Mouse (Mus musculus): ENCODE measurements around the gene Tmem235. TPM values are rescaled to one million over a fixed set of nuclear protein-coding genes. Genes with fewer than 3 reads are reported as not detected.
A peak's percentile ranks its signal among the peaks of the same experiment; 100 is the strongest.

Tmem235 gene
- polyA plus RNA-seq, 1 experiment = not detected

DNA sequence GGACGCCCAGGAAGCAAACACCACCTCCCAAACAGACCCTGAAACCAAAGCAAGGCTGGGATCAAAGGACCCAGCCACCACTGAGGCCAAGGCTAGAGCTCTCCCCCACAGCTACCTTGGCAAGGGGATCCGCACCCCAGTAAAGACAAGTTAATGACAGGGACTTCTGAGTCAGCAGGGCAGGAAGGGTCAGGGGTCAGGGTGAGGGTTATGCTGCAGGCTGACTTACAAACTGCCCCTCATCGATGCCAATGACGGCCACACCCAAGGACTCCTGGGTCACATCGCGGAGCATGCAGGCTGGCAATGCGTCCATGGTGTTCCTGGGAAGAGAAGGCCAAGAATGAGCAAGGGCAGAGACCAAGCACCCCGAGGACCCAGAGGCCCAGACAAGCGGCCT, 38.7 kb upstream of the Tmem235 start:
- Histone ChIP-seq H3K4me1 (ENCODE audit: control insufficient read depth, insufficient read depth, insufficient read length) (peaks cover 11% of the 10 kb centered on the region; the same call in 1 of the 2 replicates), H3K27ac (ENCODE audit: insufficient read depth, low read length) (no peak overlapping the region), H3K27me3 (ENCODE audit: control insufficient read depth, insufficient read depth, low read length) (no peaks in the 10 kb centered on the region), H3K36me3 (ENCODE audit: control insufficient read depth, insufficient read depth, low read length) (peaks cover 24% of the 10 kb centered on the region), H3K4me3 (ENCODE audit: extremely low read depth, insufficient read depth, insufficient read length) (no peak overlapping the region)
- WGBS = 96% methylated on average over 9 of the region's 9 CpGs
- TF ChIP-seq POLR2A (IDR thresholded peaks at IDR 0.05; ENCODE audit: low read depth, low read length) (no peak), CTCF (IDR thresholded peaks at IDR 0.05; ENCODE audit: extremely low read depth, insufficient read depth, insufficient read length, insufficient replicate concordance) (no peak)
- no peak for DNase-seq (ENCODE audit: low read depth in 1 of 2, low spot score in 2 of 2)

DNA sequence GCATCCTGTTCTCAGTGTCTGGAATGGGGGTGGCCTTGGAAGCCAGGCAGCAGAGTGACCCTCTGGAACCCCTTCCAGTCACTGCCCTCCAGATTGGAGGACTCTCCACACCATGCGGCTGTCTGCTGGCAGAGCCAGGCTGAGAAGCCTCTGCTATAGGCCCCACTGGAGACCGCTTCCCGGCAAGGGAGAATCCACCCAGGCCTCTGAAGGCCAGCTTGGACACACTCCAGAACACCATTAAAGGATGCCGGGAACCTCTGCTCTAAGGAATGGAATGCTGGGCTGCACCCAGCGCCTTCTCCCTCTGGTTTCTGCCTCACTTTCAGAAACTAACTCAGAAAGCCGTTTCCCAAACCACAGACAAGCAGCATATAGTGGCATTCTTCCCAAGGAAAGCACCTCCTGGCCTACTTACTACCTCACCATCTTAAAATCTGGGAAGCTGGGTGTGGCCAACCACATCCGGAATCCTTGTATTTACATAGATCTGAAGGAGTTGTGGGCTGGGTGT, 37.8 kb upstream of the Tmem235 start:
- no peak overlapping the region for H3K4me3 ChIP-seq (ENCODE audit: extremely low read depth, insufficient read depth, insufficient read length)
- WGBS = 81% methylated on average over 7 of the region's 7 CpGs
- peak overlapping the region; percentile 50 for H3K27ac ChIP-seq (ENCODE audit: insufficient read depth, low read length)
- DNase-seq (ENCODE audit: low read depth in 1 of 2, low spot score in 2 of 2) = no peak
- H3K4me1 ChIP-seq (ENCODE audit: control insufficient read depth, insufficient read depth, insufficient read length) = peaks cover 14% of the 10 kb centered on the region; the same call in 1 of the 2 replicates
- peaks cover 19% of the 10 kb centered on the region for H3K36me3 ChIP-seq (ENCODE audit: control insufficient read depth, insufficient read depth, low read length)
- no peak for TF ChIP-seq POLR2A (IDR thresholded peaks at IDR 0.05; ENCODE audit: low read depth, low read length)
- TF ChIP-seq CTCF (IDR thresholded peaks at IDR 0.05; ENCODE audit: extremely low read depth, insufficient read depth, insufficient read length, insufficient replicate concordance) = no peak
- no peaks in the 10 kb centered on the region for H3K27me3 ChIP-seq (ENCODE audit: control insufficient read depth, insufficient read depth, low read length)

DNA sequence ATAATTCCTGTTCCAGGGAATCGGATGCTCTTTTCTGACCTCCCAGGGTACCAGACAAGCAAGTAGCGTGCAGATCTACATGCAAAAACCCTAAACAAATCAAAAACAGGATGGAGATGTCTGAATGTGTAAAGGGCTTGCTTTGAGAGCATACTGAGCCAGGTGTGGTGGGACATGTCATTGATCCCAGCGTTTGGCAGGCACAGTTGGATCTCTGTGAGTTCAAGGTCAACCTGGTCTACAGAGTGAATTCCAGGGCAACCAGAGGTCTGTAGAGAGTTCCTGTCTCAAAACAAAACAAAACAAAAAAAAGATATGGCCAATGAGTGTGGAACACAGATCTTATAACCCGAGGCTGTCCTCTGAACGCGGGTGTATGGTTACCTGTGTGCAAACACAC, 37.1 kb upstream of the Tmem235 start:
- no peak overlapping the region for H3K27ac ChIP-seq (ENCODE audit: insufficient read depth, low read length)
- H3K36me3 ChIP-seq (ENCODE audit: control insufficient read depth, insufficient read depth, low read length) = peaks cover 15% of the 10 kb centered on the region

DNA sequence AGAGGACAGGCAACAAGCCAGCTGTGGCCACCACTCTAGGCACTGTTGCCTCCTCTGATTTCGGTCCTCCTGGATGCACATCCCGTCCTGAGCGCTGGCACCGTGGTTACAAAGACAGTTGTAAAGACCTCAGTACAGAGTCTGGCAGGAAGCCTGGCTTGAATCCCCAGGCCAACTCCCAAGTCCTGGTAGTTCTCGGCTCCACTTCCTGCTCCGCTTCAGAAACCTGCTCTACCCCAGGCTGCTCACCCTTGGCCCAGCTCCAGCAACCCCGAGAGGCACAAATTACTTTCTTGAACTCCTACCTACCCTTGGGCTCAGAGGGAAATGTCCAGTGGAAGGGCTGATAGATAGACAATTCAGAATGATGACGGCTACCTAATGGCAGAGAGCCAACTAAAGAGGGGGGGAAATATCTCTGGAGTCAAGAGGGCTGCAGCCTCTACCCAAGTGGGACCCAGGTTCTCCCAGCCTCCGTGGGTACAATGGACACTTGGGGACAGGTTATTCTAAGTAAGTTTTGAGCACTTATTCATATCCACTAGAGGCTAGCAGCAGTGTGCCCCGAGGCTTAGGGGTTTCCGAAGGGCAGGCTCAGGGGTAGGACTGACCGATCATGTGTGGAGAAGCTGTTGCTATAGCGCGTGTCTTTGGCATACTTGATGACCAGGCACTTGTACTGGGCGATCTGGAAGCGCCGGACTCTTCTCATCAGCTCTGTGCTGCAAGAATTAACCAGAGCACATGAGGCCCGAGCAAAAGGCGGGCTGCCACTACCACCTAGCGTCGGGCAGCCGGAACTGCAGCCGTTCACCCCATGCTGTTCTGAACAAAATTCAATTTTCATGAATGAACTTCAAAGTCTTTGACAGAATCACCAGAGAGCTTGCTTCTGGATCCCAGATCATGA, 36.2 kb upstream of the Tmem235 start:
- WGBS = 22% methylated on average over 23 of the region's 23 CpGs
- peak; percentile 50 to 69 for DNase-seq (ENCODE audit: low read depth in 1 of 2, low spot score in 2 of 2)
- TF ChIP-seq POLR2A (IDR thresholded peaks at IDR 0.05; ENCODE audit: low read depth, low read length) (no peak), CTCF (IDR thresholded peaks at IDR 0.05; ENCODE audit: extremely low read depth, insufficient read depth, insufficient read length, insufficient replicate concordance) (peak; percentile 99)
- Histone ChIP-seq H3K27me3 (ENCODE audit: control insufficient read depth, insufficient read depth, low read length) (no peaks in the 10 kb centered on the region), H3K27ac (ENCODE audit: insufficient read depth, low read length) (peak overlapping the region; percentile 3; the same call in 1 of the 2 replicates), H3K4me3 (ENCODE audit: extremely low read depth, insufficient read depth, insufficient read length) (peak overlapping the region; percentile 28; the same call in 1 of the 2 replicates), H3K36me3 (ENCODE audit: control insufficient read depth, insufficient read depth, low read length) (peaks cover 12% of the 10 kb centered on the region), H3K4me1 (ENCODE audit: control insufficient read depth, insufficient read depth, insufficient read length) (peaks cover 27% of the 10 kb centered on the region; the same call in 1 of the 2 replicates)

More for the DNA sequence above, 37.1 kb upstream of the Tmem235 start:
- peaks cover 19% of the 10 kb centered on the region; the same call in 1 of the 2 replicates for H3K4me1 ChIP-seq (ENCODE audit: control insufficient read depth, insufficient read depth, insufficient read length)
- H3K4me3 ChIP-seq (ENCODE audit: extremely low read depth, insufficient read depth, insufficient read length) = no peak overlapping the region
- DNase-seq (ENCODE audit: low read depth in 1 of 2, low spot score in 2 of 2) = no peak
- 92% methylated on average over 6 of the region's 6 CpGs for WGBS
- no peaks in the 10 kb centered on the region for H3K27me3 ChIP-seq (ENCODE audit: control insufficient read depth, insufficient read depth, low read length)
- TF ChIP-seq CTCF (IDR thresholded peaks at IDR 0.05; ENCODE audit: extremely low read depth, insufficient read depth, insufficient read length, insufficient replicate concordance) (no peak), POLR2A (IDR thresholded peaks at IDR 0.05; ENCODE audit: low read depth, low read length) (no peak)

DNA sequence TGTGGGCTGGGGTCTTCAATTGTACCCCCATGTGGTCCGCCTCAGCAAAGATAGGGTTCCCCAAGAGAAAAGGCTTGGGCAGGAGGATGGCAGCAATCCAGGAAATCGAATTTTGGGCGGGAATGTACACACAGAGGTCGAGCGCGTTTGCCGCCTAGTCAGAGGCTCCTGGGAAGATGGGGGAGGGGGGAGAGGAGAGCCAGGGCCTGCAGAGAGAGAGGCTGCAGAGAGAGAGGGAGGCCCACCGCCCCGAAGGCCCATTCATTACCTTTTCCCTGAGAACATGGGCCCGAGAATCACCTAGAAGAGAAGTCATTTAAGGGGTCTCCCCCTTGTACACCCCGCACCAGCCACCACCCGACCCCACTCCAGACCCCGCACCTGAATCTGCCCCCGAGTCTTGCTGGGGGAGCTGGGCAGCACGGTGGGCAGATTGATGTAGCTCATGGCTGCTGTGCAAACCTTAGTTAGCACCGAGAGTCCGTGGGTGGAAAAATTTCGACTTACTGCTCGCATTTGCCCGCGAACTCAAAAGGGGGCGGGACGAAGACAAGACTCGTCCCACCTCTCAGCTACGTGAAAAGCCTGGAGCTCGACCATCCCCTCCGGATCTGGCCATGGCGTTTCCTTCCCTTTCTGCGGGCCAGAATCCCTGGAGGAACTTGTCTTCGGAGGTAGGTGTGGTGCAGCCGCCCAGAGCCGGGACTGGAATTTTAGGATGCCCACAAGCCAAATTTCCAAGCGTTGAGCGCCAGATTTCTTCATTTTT, 35.0 kb upstream of the Tmem235 start, which contains the start of the genes Afmid and Tk1:
TSS of gene Afmid (plus strand) at position 592 of the 769 bp plus-strand sequence.
TSS of gene Tk1 (minus strand) at position 760 of the 769 bp plus-strand sequence.
- Histone ChIP-seq H3K4me3 (ENCODE audit: extremely low read depth, insufficient read depth, insufficient read length) (peak within 1 kb of the TSS; percentile 38), H3K27ac (ENCODE audit: insufficient read depth, low read length) (peak within 1 kb of the TSS; percentile 94), H3K36me3 (ENCODE audit: control insufficient read depth, insufficient read depth, low read length) (peaks cover 6% of the 10 kb centered on the region), H3K27me3 (ENCODE audit: control insufficient read depth, insufficient read depth, low read length) (no peaks in the 10 kb centered on the region), H3K4me1 (ENCODE audit: control insufficient read depth, insufficient read depth, insufficient read length) (peaks cover 27% of the 10 kb centered on the region; the same call in 1 of the 2 replicates)
- WGBS = 2% methylated on average over 34 of the region's 34 CpGs
- peak; percentile 29 to 41 for DNase-seq (ENCODE audit: low read depth in 1 of 2, low spot score in 2 of 2)
- no peak for TF ChIP-seq POLR2A (IDR thresholded peaks at IDR 0.05; ENCODE audit: low read depth, low read length)
- no peak for TF ChIP-seq CTCF (IDR thresholded peaks at IDR 0.05; ENCODE audit: extremely low read depth, insufficient read depth, insufficient read length, insufficient replicate concordance)

DNA sequence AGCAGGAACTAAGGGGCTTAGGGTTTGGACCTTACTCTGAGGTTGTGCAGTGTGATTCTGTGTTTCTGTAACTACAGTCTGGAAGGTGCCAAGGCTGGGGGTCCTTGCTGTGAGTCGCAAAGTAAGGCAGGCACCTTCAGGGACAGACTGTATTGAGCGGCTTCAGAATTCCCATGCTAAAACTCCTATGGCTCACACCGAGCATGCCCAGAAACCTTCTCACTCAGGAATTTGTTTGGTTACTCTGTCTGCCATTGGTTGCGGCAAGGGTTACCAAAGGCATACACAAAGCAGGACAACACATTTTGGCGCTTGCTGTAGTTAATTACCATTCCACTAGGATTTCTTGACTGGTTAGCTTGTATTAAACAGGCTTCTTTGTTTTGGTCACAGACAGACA, 34.4 kb upstream of the Tmem235 start:
- WGBS = 60% methylated on average over 5 of the region's 5 CpGs
- TF ChIP-seq POLR2A (IDR thresholded peaks at IDR 0.05; ENCODE audit: low read depth, low read length) (no peak), CTCF (IDR thresholded peaks at IDR 0.05; ENCODE audit: extremely low read depth, insufficient read depth, insufficient read length, insufficient replicate concordance) (no peak)
- peaks cover 27% of the 10 kb centered on the region; the same call in 1 of the 2 replicates for H3K4me1 ChIP-seq (ENCODE audit: control insufficient read depth, insufficient read depth, insufficient read length)
- DNase-seq (ENCODE audit: low read depth in 1 of 2, low spot score in 2 of 2) = no peak
- H3K4me3 ChIP-seq (ENCODE audit: extremely low read depth, insufficient read depth, insufficient read length) = 0 out of 2 replicates have a peak overlapping the region, but pooled peaks have one; percentile 37
- H3K27me3 ChIP-seq (ENCODE audit: control insufficient read depth, insufficient read depth, low read length) = no peaks in the 10 kb centered on the region
- peaks cover 6% of the 10 kb centered on the region for H3K36me3 ChIP-seq (ENCODE audit: control insufficient read depth, insufficient read depth, low read length)
- H3K27ac ChIP-seq (ENCODE audit: insufficient read depth, low read length) = peak overlapping the region; percentile 94; the same call in 1 of the 2 replicates

Measured in spleen, adult 2 months (tissue).